Mouse (Mus musculus) liver, embryonic 14.5 days (tissue): ENCODE results near the gene Wfdc12. TPM values are rescaled to one million over a fixed set of nuclear protein-coding genes. Genes with fewer than 3 reads are reported as not detected.

Experiments
- ATAC-seq: fragments of 200-750 bp; cut with Nextera tagmentation; 2 replicates; pipeline ENCODE4 v1.8.0; 2017; ENCODE audit warnings: moderate number of reproducible peaks, mild to moderate bottlenecking, moderate library complexity; ENCODE audit not compliant: insufficient read depth
- DNase-seq, 3 experiments: peaks; one replicate each; pipeline ENCODE4 v3.0.0-alpha.2; 2012 to 2013; ENCODE audit warnings: low read depth in 3 of 3, low spot score in 3 of 3
- H3K27ac ChIP-seq: fragments of 300-500 bp; sonication (generic); 2 replicates; pipeline ENCODE4 v1.5.1; 2014; ENCODE audit warnings: moderate library complexity, mild to moderate bottlenecking, control low read depth, inconsistent platforms
- H3K27me3 ChIP-seq: fragments of 300-500 bp; sonication (generic); 2 replicates; pipeline ENCODE4 v1.6.1; 2014; ENCODE audit warnings: mild to moderate bottlenecking, low read length, moderate library complexity; ENCODE audit not compliant: control insufficient read depth, insufficient read depth
- H3K36me3 ChIP-seq: fragments of 300-500 bp; sonication (generic); replicated peaks from 2 replicates; pipeline ENCODE4 v1.6.1; 2014; ENCODE audit warnings: low read depth; ENCODE audit not compliant: control insufficient read depth, insufficient read depth
- H3K4me1 ChIP-seq, 2 experiments: fragments of 200-500 bp in 1 of 2; fragments of 300-500 bp in 1 of 2; sonication (generic) in 1 of 2; replicated peaks; 2 replicates each; pipeline ENCODE4 v1.6.1; 2012 to 2014; ENCODE audit warnings: antibody characterized with exemption in 1 of 2, inconsistent platforms in 1 of 2, low read length in 1 of 2; ENCODE audit not compliant: control insufficient read depth in 2 of 2, insufficient read depth in 2 of 2
- H3K4me2 ChIP-seq: fragments of 300-500 bp; sonication (generic); 2 replicates; pipeline ENCODE4 v1.6.1; 2014; ENCODE audit warnings: low read depth, mild to moderate bottlenecking, control low read depth, moderate library complexity
- H3K4me3 ChIP-seq, 2 experiments: fragments of 200-500 bp in 1 of 2; fragments of 300-500 bp in 1 of 2; sonication (generic) in 1 of 2; 2 replicates each; pipeline ENCODE4 v1.5.1; 2012 to 2014; ENCODE audit warnings: low read depth in 2 of 2, low read length in 2 of 2, mild to moderate bottlenecking in 2 of 2, control low read depth in 1 of 2, inconsistent platforms in 1 of 2, moderate library complexity in 1 of 2; ENCODE audit not compliant: insufficient read depth in 1 of 2
- H3K9ac ChIP-seq: fragments of 300-500 bp; sonication (generic); replicated peaks from 2 replicates; pipeline ENCODE4 v1.6.1; 2014; ENCODE audit warnings: mild to moderate bottlenecking, control low read depth, moderate library complexity
- H3K9me3 ChIP-seq: fragments of 300-500 bp; sonication (generic); 2 replicates; pipeline ENCODE4 v1.6.1; 2016; ENCODE audit warnings: low read length, mixed read lengths; ENCODE audit not compliant: control insufficient read depth
- CTCF ChIP-seq: IDR thresholded peaks from 2 replicates; pipeline ENCODE4 v1.5.1; 2016; ENCODE audit warnings: antibody characterized with exemption, low read depth, control low read depth
- EP300 ChIP-seq: IDR thresholded peaks from 2 replicates; pipeline ENCODE4 v1.6.1; 2016; ENCODE audit warnings: antibody characterized with exemption, low read depth
- WGBS: fragments of 180-500 bp; shearing (Covaris S2); extraction: QIAGEN DNeasy Blood & Tissue Kit; methylation state at CpG from one replicate; pipeline ENCODE4 v1.1.7; 2014; ENCODE audit not compliant: insufficient replicate concordance; 5-methylcytosine and 5-hydroxymethylcytosine counted together
- polyA plus RNA-seq, 2 experiments: library from polyadenylated mRNA; depleted of rRNA in 1 of 2; stranded (reverse) in 1 of 2; unstranded in 1 of 2; fragments of >200 nt; fragmentation: Nextera tagmentation in 1 of 2; extraction: Ambion mirVana in 1 of 2; gene quantifications; 2 replicates each; pipeline versions ENCODE4 v1.2.1 to v1.2.3; 2012 to 2014

The Wfdc12 gene
- polyA plus RNA-seq, 2 experiments: not detected

- no peak for DNase-seq
- ATAC-seq: no peak
- H3K27ac ChIP-seq: no peak within 1 kb of the TSS
These were observed 9.4 kb upstream of the Wfdc12 start, which contains the start of gene Wfdc15a for GRCm38 (mm10) chr2:164199626-164200327. TSS of gene Wfdc15a (minus strand) at chr2:164200130.

GRCm38 (mm10) chr2:164196700-164196990 lies 6.2 kb upstream of the Wfdc12 start:
- Histone ChIP-seq H3K27me3 (no peaks in the 10 kb centered on the region), H3K9ac (no peak overlapping the region), H3K4me2 (no peak overlapping the region), H3K4me1 (no peaks in the 10 kb centered on the region), H3K36me3 (no peaks in the 10 kb centered on the region), H3K27ac (no peak overlapping the region), H3K9me3 (no peaks in the 10 kb centered on the region), H3K4me3 (no peak overlapping the region)
- TF ChIP-seq EP300 (no peak), CTCF (no peak)
- WGBS: 64% methylated on average over 5 of the region's 5 CpGs
- DNase-seq (no peak), ATAC-seq (no peak)

More at GRCm38 (mm10) chr2:164199626-164200327, 9.4 kb upstream of the Wfdc12 start, which contains the start of gene Wfdc15a:
- no peaks in the 10 kb centered on the region for H3K9me3 ChIP-seq
- no peaks in the 10 kb centered on the region for H3K27me3 ChIP-seq
- no peaks in the 10 kb centered on the region for H3K4me1 ChIP-seq
- WGBS: 60% methylated on average over 20 of the region's 20 CpGs
- TF ChIP-seq CTCF: no peak
- no peak for TF ChIP-seq EP300
- H3K36me3 ChIP-seq: no peaks in the 10 kb centered on the region
- H3K4me3 ChIP-seq: no peak within 1 kb of the TSS
- no peak within 1 kb of the TSS for H3K9ac ChIP-seq
- H3K4me2 ChIP-seq: no peak within 1 kb of the TSS

- no peak for ATAC-seq
- no peaks in the 10 kb centered on the region for H3K36me3 ChIP-seq
- H3K4me2 ChIP-seq: no peak overlapping the region
- no peak overlapping the region for H3K4me3 ChIP-seq
- TF ChIP-seq CTCF (no peak), EP300 (no peak)
- no peaks in the 10 kb centered on the region for H3K4me1 ChIP-seq
- no peak overlapping the region for H3K9ac ChIP-seq
- no peaks in the 10 kb centered on the region for H3K9me3 ChIP-seq
- no peak overlapping the region for H3K27ac ChIP-seq
- WGBS: 61% methylated on average over 5 of the region's 5 CpGs
- DNase-seq: no peak
- H3K27me3 ChIP-seq: no peaks in the 10 kb centered on the region
These were observed 5.7 kb upstream of the Wfdc12 start for GRCm38 (mm10) chr2:164195971-164196699.

GRCm38 (mm10) chr2:164194959-164195630 lies 4.7 kb upstream of the Wfdc12 start:
- Histone ChIP-seq H3K4me3 (no peak overlapping the region), H3K36me3 (no peaks in the 10 kb centered on the region), H3K9me3 (no peaks in the 10 kb centered on the region), H3K4me2 (no peak overlapping the region), H3K9ac (no peak overlapping the region), H3K27ac (no peak overlapping the region), H3K4me1 (no peaks in the 10 kb centered on the region), H3K27me3 (no peaks in the 10 kb centered on the region)
- TF ChIP-seq EP300 (no peak), CTCF (no peak)
- WGBS: 49% methylated on average over 5 of the region's 5 CpGs
- ATAC-seq: no peak
- DNase-seq: no peak

GRCm38 (mm10) chr2:164192279-164192678 lies 1.9 kb upstream of the Wfdc12 start:
- no peaks in the 10 kb centered on the region for H3K27me3 ChIP-seq
- no peak overlapping the region for H3K9ac ChIP-seq
- H3K4me2 ChIP-seq: no peak overlapping the region
- ATAC-seq (no peak), DNase-seq (no peak)
- H3K4me3 ChIP-seq: no peak overlapping the region
- no peaks in the 10 kb centered on the region for H3K9me3 ChIP-seq
- TF ChIP-seq CTCF: no peak
- H3K36me3 ChIP-seq: no peaks in the 10 kb centered on the region
- H3K4me1 ChIP-seq: no peaks in the 10 kb centered on the region
- H3K27ac ChIP-seq: no peak overlapping the region
